Mouse (Mus musculus): ENCODE measurements around the gene Gigyf2. TPM values are rescaled to one million over a fixed set of nuclear protein-coding genes. Genes with fewer than 3 reads are reported as not detected.
"Not testable (repeated sequence)": the region's sequence is repeated elsewhere in the genome, so short reads cannot be mapped to it uniquely, and the experiment has no call there.

The Gigyf2 gene
- total RNA-seq, 2 experiments from 2014 or later = 135 to 140 TPM

DNA sequence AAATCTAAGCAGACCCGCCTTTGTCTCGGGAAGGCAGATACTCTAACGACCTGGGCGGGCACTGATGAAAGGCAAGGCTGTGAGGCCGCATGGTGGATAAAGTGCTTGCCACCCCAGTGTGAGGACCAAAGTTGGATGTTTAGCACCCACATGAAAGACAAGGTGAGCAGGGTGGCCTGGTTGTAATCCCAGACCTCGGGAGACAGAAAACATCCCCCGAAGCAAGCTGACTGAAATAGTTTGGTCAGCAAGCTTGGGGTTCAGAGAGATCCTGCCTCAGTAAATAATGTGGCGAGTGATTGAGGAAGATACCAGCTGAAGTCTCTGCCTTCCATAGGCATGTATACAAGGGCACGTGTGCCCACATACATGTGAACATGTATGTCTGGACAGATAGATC is 140.7 kb downstream of the Gigyf2 start:
- no peak overlapping the region for H3K27ac ChIP-seq
- TF ChIP-seq CTCF (IDR thresholded peaks at IDR 0.05) = no peak
- no peak for DNase-seq (ENCODE audit: extremely low spot score in 1 of 2, low spot score in 2 of 2)
- intact Hi-C loops (cut with DNase I) = no loop called here
- H3K4me3 ChIP-seq = no peak overlapping the region

DNA sequence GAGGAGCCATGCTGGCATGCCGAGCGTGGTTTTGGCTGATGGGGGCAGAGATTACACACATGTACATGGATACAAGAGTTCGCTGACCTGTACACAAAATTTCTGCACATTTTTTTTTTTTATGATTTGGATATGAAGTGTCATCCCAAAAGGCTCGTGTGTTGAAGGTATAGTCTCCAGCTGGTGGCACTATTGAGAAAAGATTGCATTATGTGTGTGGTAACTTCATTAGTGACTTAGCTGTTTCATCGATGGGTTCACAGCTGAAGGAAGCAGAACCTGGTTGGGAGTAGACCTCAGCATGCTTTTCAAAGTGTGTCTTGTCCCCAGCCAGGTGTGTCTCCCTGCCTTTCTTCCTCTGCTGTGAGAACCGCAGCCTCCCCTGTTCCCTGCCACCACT is 141.5 kb downstream of the Gigyf2 start:
- DNase-seq (ENCODE audit: extremely low spot score in 1 of 2, low spot score in 2 of 2) = no peak
- no peak overlapping the region for H3K4me3 ChIP-seq
- peak; percentile 50 for TF ChIP-seq CTCF (IDR thresholded peaks at IDR 0.05)
- H3K27ac ChIP-seq = no peak overlapping the region
- intact Hi-C loops (cut with DNase I) = no loop called here

- intact Hi-C loops (cut with DNase I) = loop anchor here (10.0 kb wide), 1 partner anchor 285 kb away; the partner anchor contains the start of gene Atg16l1
- H3K4me3 ChIP-seq; DNase-seq (ENCODE audit: extremely low spot score in 1 of 2, low spot score in 2 of 2); H3K27ac ChIP-seq: not testable (repeated sequence)
Measured at GRCm38 (mm10) chr1:87469971-87470370, 143.2 kb downstream of the Gigyf2 start, which contains the start of gene Snorc. Gene Snorc, plus strand, starts transcription at chr1:87470271.

GRCm38 (mm10) chr1:87471914-87472313 is 145.1 kb downstream of the Gigyf2 start:
- intact Hi-C loops (cut with DNase I) = loop anchor here (10.0 kb wide), 1 partner anchor 283 kb away; the partner anchor contains the start of gene Atg16l1
- no peak overlapping the region for H3K4me3 ChIP-seq
- DNase-seq (ENCODE audit: extremely low spot score in 1 of 2, low spot score in 2 of 2) = no peak
- no peak for TF ChIP-seq CTCF (IDR thresholded peaks at IDR 0.05)
- H3K27ac ChIP-seq = no peak overlapping the region

DNA sequence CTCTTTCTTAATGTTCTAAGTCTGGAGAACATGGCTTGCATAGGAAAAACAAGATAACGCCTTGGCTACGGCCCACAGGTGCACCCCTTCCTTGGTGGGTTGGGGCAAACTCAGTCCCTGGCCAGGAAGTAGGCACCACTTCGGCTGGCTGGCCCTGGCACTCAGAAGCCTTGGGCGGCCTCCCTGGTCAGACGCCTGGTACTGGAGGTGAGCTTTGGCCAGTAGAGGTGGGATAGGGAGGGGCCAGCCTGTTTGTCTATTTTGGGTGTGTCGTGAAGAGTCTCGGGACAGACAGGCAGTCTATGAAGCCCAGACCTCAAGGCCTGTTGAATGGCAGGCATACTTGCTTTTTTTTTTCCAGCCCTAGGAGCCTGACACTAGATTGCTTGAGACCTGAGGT is 145.8 kb downstream of the Gigyf2 start:
- peak in 1 of 2 experiments; percentile 23 for DNase-seq (ENCODE audit: extremely low spot score in 1 of 2, low spot score in 2 of 2)
- no peak overlapping the region for H3K4me3 ChIP-seq
- intact Hi-C loops (cut with DNase I) = loop anchor here (10.0 kb wide), 1 partner anchor 282 kb away; the partner anchor contains the start of gene Atg16l1
- no peak for TF ChIP-seq CTCF (IDR thresholded peaks at IDR 0.05)
- H3K27ac ChIP-seq = no peak overlapping the region

GRCm38 (mm10) chr1:87475076-87475895 is 148.5 kb downstream of the Gigyf2 start:
- Histone ChIP-seq H3K27ac (peak overlapping the region; percentile 74), H3K4me3 (peak overlapping the region; percentile 20; the same call in 1 of the 2 replicates)
- intact Hi-C loops (cut with DNase I) = loop anchor here (10.0 kb wide), 1 partner anchor 280 kb away; the partner anchor contains the start of gene Atg16l1
- peak; percentile 77 to 78 for DNase-seq (ENCODE audit: extremely low spot score in 1 of 2, low spot score in 2 of 2)
- TF ChIP-seq CTCF (IDR thresholded peaks at IDR 0.05) = no peak

DNA sequence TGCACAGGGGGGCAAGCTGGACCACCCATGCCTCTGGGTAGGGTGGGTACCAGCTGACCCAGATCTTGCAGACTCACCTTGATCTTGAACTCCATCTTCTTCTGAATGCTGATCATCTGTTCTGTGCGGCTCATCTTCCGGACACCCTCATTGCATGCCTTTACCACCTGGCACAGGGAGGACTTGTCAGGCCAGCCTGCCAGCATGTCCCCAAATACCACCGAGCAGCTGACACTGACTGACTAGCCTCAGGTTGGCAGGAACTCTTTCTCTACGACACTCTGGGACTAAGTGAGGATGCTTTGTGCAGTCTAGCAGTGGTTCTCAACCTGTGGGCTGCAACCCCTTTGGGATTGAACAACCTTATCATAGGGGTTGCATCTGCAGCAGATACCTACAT is 155.7 kb downstream of the Gigyf2 start:
- Histone ChIP-seq H3K4me3 (no peak overlapping the region), H3K27ac (no peak overlapping the region)
- TF ChIP-seq CTCF (IDR thresholded peaks at IDR 0.05) = no peak
- DNase-seq (ENCODE audit: extremely low spot score in 1 of 2, low spot score in 2 of 2) = no peak
- intact Hi-C loops (cut with DNase I) = no loop called here

- H3K4me3 ChIP-seq = no peak overlapping the region
- peak overlapping the region; percentile 9; the same call in 1 of the 2 replicates for H3K27ac ChIP-seq
- intact Hi-C loops (cut with DNase I) = loop anchor here (2.0 to 5.0 kb wide), 2 partner anchors 194 to 236 kb away; no protein-coding TSS in a partner anchor
- TF ChIP-seq CTCF (IDR thresholded peaks at IDR 0.05) = no peak; the same call in 1 of the 2 replicates
- peak; percentile 71 to 72 for DNase-seq (ENCODE audit: extremely low spot score in 1 of 2, low spot score in 2 of 2)
Measured at GRCm38 (mm10) chr1:87486386-87486785, 159.6 kb downstream of the Gigyf2 start.

DNA sequence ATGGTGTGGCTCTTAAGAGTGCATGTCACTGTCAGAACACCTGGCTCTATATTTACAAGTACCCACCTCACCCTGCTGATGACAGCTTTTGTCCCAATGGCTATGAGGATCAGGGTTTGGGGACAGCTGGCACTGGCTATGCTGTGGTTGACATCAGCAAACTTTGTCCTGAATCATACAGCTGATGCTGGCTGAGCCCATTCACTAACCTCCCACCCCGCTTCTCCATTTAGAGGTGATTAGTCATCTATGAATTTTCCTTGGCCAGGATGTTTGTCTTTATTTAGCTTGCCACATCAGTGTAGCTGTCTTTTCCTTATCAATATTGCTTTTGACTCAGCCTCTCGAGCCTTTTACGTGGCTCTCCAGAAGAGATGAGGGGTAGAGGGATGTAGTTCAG is 165.5 kb downstream of the Gigyf2 start:
- Histone ChIP-seq H3K27ac (no peak overlapping the region), H3K4me3 (no peak overlapping the region)
- DNase-seq (ENCODE audit: extremely low spot score in 1 of 2, low spot score in 2 of 2) = no peak
- no peak for TF ChIP-seq CTCF (IDR thresholded peaks at IDR 0.05)
- intact Hi-C loops (cut with DNase I) = no loop called here

DNA sequence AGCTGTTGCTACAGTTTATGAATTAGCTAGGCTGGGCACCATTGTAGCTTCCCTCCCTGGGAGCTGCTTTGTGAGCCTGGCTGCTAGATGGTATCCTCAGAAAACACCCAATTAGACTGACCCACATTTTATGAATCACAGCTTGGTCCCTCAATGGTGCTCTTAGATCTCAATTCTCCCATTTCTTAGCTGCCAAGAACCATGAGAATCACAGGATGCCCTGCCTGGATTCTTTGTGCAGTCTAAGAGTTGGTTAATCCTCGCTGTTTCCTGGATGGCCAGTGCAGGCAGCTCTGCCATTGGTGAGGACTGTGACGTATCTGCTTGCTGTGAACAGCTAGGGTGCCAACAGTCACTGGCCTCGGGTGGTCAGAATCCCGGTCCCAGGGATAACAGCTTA is 166.7 kb downstream of the Gigyf2 start:
- peak overlapping the region; percentile 63; the same call in 1 of the 2 replicates for H3K27ac ChIP-seq
- intact Hi-C loops (cut with DNase I) = no loop called here
- H3K4me3 ChIP-seq = no peak overlapping the region
- DNase-seq (ENCODE audit: extremely low spot score in 1 of 2, low spot score in 2 of 2) = no peak
- no peak for TF ChIP-seq CTCF (IDR thresholded peaks at IDR 0.05)

Other genes with a start within 250 kb of the Gigyf2 start
- gene Alppl2, start 237.1 kb upstream of the Gigyf2 start, total RNA-seq (2021) = not detected
- not detected for gene Alpi, start 225.4 kb upstream of the Gigyf2 start, total RNA-seq (2021)
- not detected for gene Akp3, start 202.0 kb upstream of the Gigyf2 start, total RNA-seq (2021)
- 10 to 100 TPM in 1 of 2 experiments, 1 to 10 TPM in 1; 7.1 to 13.4 TPM for gene Ecel1, start 170.5 kb upstream of the Gigyf2 start, total RNA-seq (2021)
- gene Prss56, start 143.7 kb upstream of the Gigyf2 start, total RNA-seq (2021) = under 1 TPM; 0.47 to 0.57 TPM
- gene Chrnd, start 136.4 kb upstream of the Gigyf2 start, total RNA-seq (2021) = not detected
- not detected for gene Chrng, start 122.3 kb upstream of the Gigyf2 start, total RNA-seq (2021)
- gene Eif4e2, start 113.1 kb upstream of the Gigyf2 start, total RNA-seq (2021) = 10 to 100 TPM; 59.8 to 60.1 TPM
- gene Efhd1, start 62.6 kb upstream of the Gigyf2 start, total RNA-seq (2021) = 10 to 100 TPM in 1 of 2 experiments, 1 to 10 TPM in 1; 10.0 to 11.0 TPM
- gene Kcnj13, start 67.7 kb downstream of the Gigyf2 start, total RNA-seq (2021) = 1 to 10 TPM; 2.3 to 5.3 TPM
- under 1 TPM in 1 of 2 experiments, not detected in 1; 0.84 TPM for gene Snorc, start 143.3 kb downstream of the Gigyf2 start, total RNA-seq (2021)
- gene Neu2, start 182.9 kb downstream of the Gigyf2 start, total RNA-seq (2021) = 1 to 10 TPM; 7.5 to 8.0 TPM
- 100 to 1,000 TPM; 347 to 364 TPM for gene Ngef, start 246.9 kb downstream of the Gigyf2 start, total RNA-seq (2021)

All from left cerebral cortex, adult 2 months (tissue).